Mouse (Mus musculus) lung, adult 10 weeks (tissue): ENCODE measurements around the gene Lat. TPM values are rescaled to one million over a fixed set of nuclear protein-coding genes. Genes with fewer than 3 reads are reported as not detected.

Source experiments
- polyA plus RNA-seq: library from polyadenylated mRNA; stranded (reverse); fragments of 350-450 nt; fragmentation: Illumina TruSeq; extraction: RNeasy Lipid Tissue Mini Kit (QIAGEN cat#74804); gene quantifications from one replicate; pipeline ENCODE4 v1.2.3, GENCODE M21; 2014; ENCODE audit warnings: low read depth, low replicate concordance; ENCODE audit not compliant: insufficient read depth

The Lat gene
- polyA plus RNA-seq = 14.7 TPM

GRCm38 (mm10) chr7:126369393-126369792 lies at the start of gene Lat:
Lat (minus strand) TSS chr7:126369570.

DNA sequence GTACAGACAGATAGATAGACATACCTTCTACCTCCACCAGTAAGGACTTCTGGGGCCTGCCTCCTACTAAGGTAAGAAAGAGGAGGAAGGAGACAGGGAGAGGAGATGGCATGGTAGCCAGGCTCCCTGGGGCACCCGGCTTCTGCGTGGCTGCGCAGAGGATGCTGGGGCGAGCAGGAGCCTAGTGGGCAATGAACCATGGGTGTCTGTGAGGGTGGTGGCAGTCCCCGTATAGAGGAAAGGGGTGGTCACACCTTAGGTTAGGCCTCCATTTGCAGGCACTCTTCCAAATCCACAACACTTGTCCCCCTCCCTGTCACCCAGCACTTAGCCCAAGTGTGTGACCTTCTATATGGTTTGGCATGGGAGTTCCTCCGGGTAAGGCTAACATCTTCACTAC lies 45.4 kb upstream of the Lat start, which contains the start of gene Cd19:
TSS of gene Cd19 (minus strand) at position 165 of the 400 bp plus-strand sequence.

GRCm38 (mm10) chr7:126396298-126397119 lies 27.1 kb upstream of the Lat start, which contains the start of gene Nfatc2ip:
Nfatc2ip (minus strand) TSS chr7:126396737.

GRCm38 (mm10) chr7:126377278-126378158 lies 8.1 kb upstream of the Lat start, which contains the start of gene Spns1:
Spns1 (minus strand) TSS chr7:126377450.

Other genes starting within 250 kb of the Lat start
- 34.7 TPM for gene Xpo6, start 169.1 kb downstream of the Lat start, polyA plus RNA-seq
- gene Sbk1, start 97.0 kb downstream of the Lat start, polyA plus RNA-seq = 7.7 TPM
- gene Spns1, start 7.9 kb upstream of the Lat start, polyA plus RNA-seq = 37.2 TPM
- 4.5 TPM for gene Nfatc2ip, start 27.2 kb upstream of the Lat start, polyA plus RNA-seq
- 18.3 TPM for gene Cd19, start 45.3 kb upstream of the Lat start, polyA plus RNA-seq
- gene Rabep2, start 59.2 kb upstream of the Lat start, polyA plus RNA-seq = 14.1 TPM
- 1.8 TPM for gene Atp2a1, start 93.5 kb upstream of the Lat start, polyA plus RNA-seq
- gene Sh2b1, start 105.9 kb upstream of the Lat start, polyA plus RNA-seq = 17.9 TPM
- 43.5 TPM for gene Tufm, start 117.8 kb upstream of the Lat start, polyA plus RNA-seq
- 21.0 TPM for gene Atxn2l, start 133.9 kb upstream of the Lat start, polyA plus RNA-seq
- gene Eif3c, start 196.8 kb upstream of the Lat start, polyA plus RNA-seq = 62.9 TPM
- 8.5 TPM for gene Apobr, start 215.4 kb upstream of the Lat start, polyA plus RNA-seq
- 29.4 TPM for gene Cln3, start 216.2 kb upstream of the Lat start, polyA plus RNA-seq
- 0.32 TPM for gene Il27, start 225.4 kb upstream of the Lat start, polyA plus RNA-seq